Mouse (Mus musculus): ENCODE data around the gene Zfp358. TPM values are rescaled to one million over a fixed set of nuclear protein-coding genes. Genes with fewer than 3 reads are reported as not detected.

Zfp358 gene
- polyA plus RNA-seq, 1 experiment from 2014 or later = 29.6 TPM

- Histone ChIP-seq H3K27ac (ENCODE audit: low read length) (no peak overlapping the region), H3K4me3 (ENCODE audit: low read depth, low read length) (no peak overlapping the region), H3K9ac (replicated peaks; ENCODE audit: low read depth, low read length) (no peak overlapping the region), H3K9me3 (ENCODE audit: control insufficient read depth, low read depth, low read length) (no peaks in the 10 kb centered on the region), H3K4me2 (replicated peaks; ENCODE audit: low read depth, low read length) (no peak overlapping the region), H3K4me1 (ENCODE audit: control insufficient read depth, insufficient read depth, low read length) (no peaks in the 10 kb centered on the region), H3K36me3 (ENCODE audit: control insufficient read depth, insufficient read depth, low read length) (peaks cover 41% of the 10 kb centered on the region), H3K27me3 (ENCODE audit: control insufficient read depth, insufficient read depth, low read length) (no peaks in the 10 kb centered on the region)
- 56% methylated on average over 15 of the region's 15 CpGs for WGBS
- no peak for ATAC-seq (ENCODE audit: insufficient number of reproducible peaks, insufficient read depth, low FRiP score, low read depth)
These were observed 43.3 kb downstream of the Zfp358 start for GRCm38 (mm10) chr8:3536053-3536841.

- no peak overlapping the region for H3K27ac ChIP-seq (ENCODE audit: low read length)
- WGBS = 95% methylated on average over 9 of the region's 9 CpGs
These were observed 44.0 kb downstream of the Zfp358 start for GRCm38 (mm10) chr8:3536940-3537339.

GRCm38 (mm10) chr8:3537666-3538065 is 44.7 kb downstream of the Zfp358 start:
- no peak overlapping the region for H3K9ac ChIP-seq (replicated peaks; ENCODE audit: low read depth, low read length)
- WGBS = 95% methylated on average over 26 of the region's 26 CpGs
- no peak overlapping the region for H3K4me2 ChIP-seq (replicated peaks; ENCODE audit: low read depth, low read length)
- peaks cover 36% of the 10 kb centered on the region for H3K36me3 ChIP-seq (ENCODE audit: control insufficient read depth, insufficient read depth, low read length)
- H3K4me3 ChIP-seq (ENCODE audit: low read depth, low read length) = no peak overlapping the region
- no peaks in the 10 kb centered on the region for H3K27me3 ChIP-seq (ENCODE audit: control insufficient read depth, insufficient read depth, low read length)
- peak; percentile 16; the same call in 1 of the 2 replicates for ATAC-seq (ENCODE audit: insufficient number of reproducible peaks, insufficient read depth, low FRiP score, low read depth)
- H3K27ac ChIP-seq (ENCODE audit: low read length) = no peak overlapping the region
- H3K4me1 ChIP-seq (ENCODE audit: control insufficient read depth, insufficient read depth, low read length) = no peaks in the 10 kb centered on the region
- no peaks in the 10 kb centered on the region for H3K9me3 ChIP-seq (ENCODE audit: control insufficient read depth, low read depth, low read length)

More at GRCm38 (mm10) chr8:3536940-3537339, 44.0 kb downstream of the Zfp358 start:
- Histone ChIP-seq H3K9me3 (ENCODE audit: control insufficient read depth, low read depth, low read length) (no peaks in the 10 kb centered on the region), H3K4me2 (replicated peaks; ENCODE audit: low read depth, low read length) (no peak overlapping the region), H3K36me3 (ENCODE audit: control insufficient read depth, insufficient read depth, low read length) (peaks cover 37% of the 10 kb centered on the region), H3K9ac (replicated peaks; ENCODE audit: low read depth, low read length) (no peak overlapping the region), H3K27me3 (ENCODE audit: control insufficient read depth, insufficient read depth, low read length) (no peaks in the 10 kb centered on the region), H3K4me3 (ENCODE audit: low read depth, low read length) (no peak overlapping the region), H3K4me1 (ENCODE audit: control insufficient read depth, insufficient read depth, low read length) (no peaks in the 10 kb centered on the region)
- no peak for ATAC-seq (ENCODE audit: insufficient number of reproducible peaks, insufficient read depth, low FRiP score, low read depth)

- ATAC-seq (ENCODE audit: insufficient number of reproducible peaks, insufficient read depth, low FRiP score, low read depth) = no peak
- Histone ChIP-seq H3K9me3 (ENCODE audit: control insufficient read depth, low read depth, low read length) (no peaks in the 10 kb centered on the region), H3K9ac (replicated peaks; ENCODE audit: low read depth, low read length) (no peak overlapping the region), H3K36me3 (ENCODE audit: control insufficient read depth, insufficient read depth, low read length) (peaks cover 44% of the 10 kb centered on the region), H3K4me3 (ENCODE audit: low read depth, low read length) (no peak overlapping the region), H3K4me2 (replicated peaks; ENCODE audit: low read depth, low read length) (no peak overlapping the region), H3K27ac (ENCODE audit: low read length) (no peak overlapping the region), H3K27me3 (ENCODE audit: control insufficient read depth, insufficient read depth, low read length) (no peaks in the 10 kb centered on the region), H3K4me1 (ENCODE audit: control insufficient read depth, insufficient read depth, low read length) (no peaks in the 10 kb centered on the region)
- 82% methylated on average over 7 of the region's 7 CpGs for WGBS
These were observed 46.2 kb downstream of the Zfp358 start for GRCm38 (mm10) chr8:3539146-3539545.

- H3K27ac ChIP-seq (ENCODE audit: low read length) = no peak overlapping the region
- H3K4me3 ChIP-seq (ENCODE audit: low read depth, low read length) = no peak overlapping the region
- H3K27me3 ChIP-seq (ENCODE audit: control insufficient read depth, insufficient read depth, low read length) = no peaks in the 10 kb centered on the region
- no peaks in the 10 kb centered on the region for H3K9me3 ChIP-seq (ENCODE audit: control insufficient read depth, low read depth, low read length)
- no peak for ATAC-seq (ENCODE audit: insufficient number of reproducible peaks, insufficient read depth, low FRiP score, low read depth)
- H3K36me3 ChIP-seq (ENCODE audit: control insufficient read depth, insufficient read depth, low read length) = peaks cover 46% of the 10 kb centered on the region
- no peaks in the 10 kb centered on the region for H3K4me1 ChIP-seq (ENCODE audit: control insufficient read depth, insufficient read depth, low read length)
- WGBS = 85% methylated on average over 4 of the region's 4 CpGs
- no peak overlapping the region for H3K4me2 ChIP-seq (replicated peaks; ENCODE audit: low read depth, low read length)
- no peak overlapping the region for H3K9ac ChIP-seq (replicated peaks; ENCODE audit: low read depth, low read length)
These were observed 47.1 kb downstream of the Zfp358 start for GRCm38 (mm10) chr8:3540076-3540475.

- Histone ChIP-seq H3K36me3 (ENCODE audit: control insufficient read depth, insufficient read depth, low read length) (peaks cover 11% of the 10 kb centered on the region; the same call in 1 of the 2 replicates), H3K9me3 (ENCODE audit: control insufficient read depth, low read depth, low read length) (no peaks in the 10 kb centered on the region), H3K27me3 (ENCODE audit: control insufficient read depth, insufficient read depth, low read length) (no peaks in the 10 kb centered on the region), H3K4me2 (replicated peaks; ENCODE audit: low read depth, low read length) (no peak overlapping the region), H3K4me3 (ENCODE audit: low read depth, low read length) (no peak overlapping the region), H3K27ac (ENCODE audit: low read length) (no peak overlapping the region), H3K4me1 (ENCODE audit: control insufficient read depth, insufficient read depth, low read length) (no peaks in the 10 kb centered on the region), H3K9ac (replicated peaks; ENCODE audit: low read depth, low read length) (no peak overlapping the region)
- no peak for ATAC-seq (ENCODE audit: insufficient number of reproducible peaks, insufficient read depth, low FRiP score, low read depth)
- 93% methylated on average over 2 of the region's 2 CpGs for WGBS
These were observed 53.6 kb downstream of the Zfp358 start for GRCm38 (mm10) chr8:3546511-3546910.

Other genes with a start within 250 kb of the Zfp358 start
- gene Insr, start 213.5 kb upstream of the Zfp358 start, polyA plus RNA-seq (2014; fragmentation: Nextera tagmentation; extraction: Ambion mirVana) = 40.8 and 44.5 TPM in 2 replicates
- 0.27 and 0.39 TPM in 2 replicates for gene A430078G23Rik, start 139.7 kb upstream of the Zfp358 start, polyA plus RNA-seq (2014; fragmentation: Nextera tagmentation; extraction: Ambion mirVana)
- gene Arhgef18, start 100.1 kb upstream of the Zfp358 start, polyA plus RNA-seq (2014; fragmentation: Nextera tagmentation; extraction: Ambion mirVana) = 9.6 and 13.2 TPM in 2 replicates
- 3.9 and 6.2 TPM in 2 replicates for gene Pex11g, start 25.5 kb upstream of the Zfp358 start, polyA plus RNA-seq (2014; fragmentation: Nextera tagmentation; extraction: Ambion mirVana)
- not detected in 2 replicates for gene Tex45, start 22.3 kb upstream of the Zfp358 start, polyA plus RNA-seq (2014; fragmentation: Nextera tagmentation; extraction: Ambion mirVana)
- 34.3 and 39.0 TPM in 2 replicates for gene Mcoln1, start 7.3 kb downstream of the Zfp358 start, polyA plus RNA-seq (2014; fragmentation: Nextera tagmentation; extraction: Ambion mirVana)
- gene Pnpla6, start 22.2 kb downstream of the Zfp358 start, polyA plus RNA-seq (2014; fragmentation: Nextera tagmentation; extraction: Ambion mirVana) = 24.6 and 27.2 TPM in 2 replicates
- 1.2 and 1.6 TPM in 2 replicates for gene C330021F23Rik, start 74.9 kb downstream of the Zfp358 start, polyA plus RNA-seq (2014; fragmentation: Nextera tagmentation; extraction: Ambion mirVana)
- 14.9 and 15.3 TPM in 2 replicates for gene Camsap3, start 94.2 kb downstream of the Zfp358 start, polyA plus RNA-seq (2014; fragmentation: Nextera tagmentation; extraction: Ambion mirVana)
- 49.7 and 53.9 TPM in 2 replicates for gene Xab2, start 128.2 kb downstream of the Zfp358 start, polyA plus RNA-seq (2014; fragmentation: Nextera tagmentation; extraction: Ambion mirVana)
- gene Pet100, start 128.4 kb downstream of the Zfp358 start, polyA plus RNA-seq (2014; fragmentation: Nextera tagmentation; extraction: Ambion mirVana) = 92.0 and 106 TPM in 2 replicates
- 0.56 TPM in 1 of 2 replicates, not detected in the other for gene Pcp2, start 132.4 kb downstream of the Zfp358 start, polyA plus RNA-seq (2014; fragmentation: Nextera tagmentation; extraction: Ambion mirVana)
- gene Stxbp2, start 137.8 kb downstream of the Zfp358 start, polyA plus RNA-seq (2014; fragmentation: Nextera tagmentation; extraction: Ambion mirVana) = 92.1 and 103 TPM in 2 replicates
- 0.31 TPM in 1 of 2 replicates, not detected in the other for gene Retn, start 162.6 kb downstream of the Zfp358 start, polyA plus RNA-seq (2014; fragmentation: Nextera tagmentation; extraction: Ambion mirVana)
- gene Mcemp1, start 172.6 kb downstream of the Zfp358 start, polyA plus RNA-seq (2014; fragmentation: Nextera tagmentation; extraction: Ambion mirVana) = 0.27 and 0.62 TPM in 2 replicates
- 15.2 and 19.4 TPM in 2 replicates for gene Fcor, start 179.2 kb downstream of the Zfp358 start, polyA plus RNA-seq (2014; fragmentation: Nextera tagmentation; extraction: Ambion mirVana)
- 27.5 and 30.6 TPM in 2 replicates for gene Trappc5, start 183.2 kb downstream of the Zfp358 start, polyA plus RNA-seq (2014; fragmentation: Nextera tagmentation; extraction: Ambion mirVana)
- not detected in 2 replicates for gene Fcer2a, start 201.0 kb downstream of the Zfp358 start, polyA plus RNA-seq (2014; fragmentation: Nextera tagmentation; extraction: Ambion mirVana)
- not detected in 2 replicates for gene Clec4g, start 227.5 kb downstream of the Zfp358 start, polyA plus RNA-seq (2014; fragmentation: Nextera tagmentation; extraction: Ambion mirVana)